Mouse (Mus musculus) bone marrow, adult 2 months (tissue): ENCODE data around the gene Tcl1b5. TPM values are rescaled to one million over a fixed set of nuclear protein-coding genes. Genes with fewer than 3 reads are reported as not detected.

Experiments used
- H3K27ac ChIP-seq: fragments of 200-500 bp; 2 replicates; pipeline ENCODE4 v1.5.1; 2012; ENCODE audit warnings: low read depth, mild to moderate bottlenecking, control low read depth, inconsistent platforms, low read length; ENCODE audit not compliant: control insufficient read depth, poor library complexity, insufficient read depth
- H3K4me1 ChIP-seq: fragments of 200-500 bp; 2 replicates; pipeline ENCODE4 v1.6.1; 2011; ENCODE audit warnings: low read length; ENCODE audit not compliant: control insufficient read depth, insufficient read depth
- H3K4me3 ChIP-seq: fragments of 200-500 bp; replicated peaks from 2 replicates; pipeline ENCODE3; 2011; ENCODE audit warnings: mild to moderate bottlenecking, low read depth, low read length, control low read depth; ENCODE audit not compliant: control insufficient read depth
- CTCF ChIP-seq: fragments of 200-500 bp; IDR thresholded peaks from 2 replicates; pipeline ENCODE4 v1.5.1; 2011; ENCODE audit warnings: low read length, control low read depth; ENCODE audit not compliant: control insufficient read depth, insufficient read depth
- POLR2A ChIP-seq: fragments of 200-500 bp; IDR thresholded peaks from 2 replicates; pipeline ENCODE4 v1.6.1; 2011; ENCODE audit warnings: low read depth, mild to moderate bottlenecking, control low read depth, low read length, borderline replicate concordance; ENCODE audit not compliant: control insufficient read depth
- WGBS: fragments of 180-500 bp; shearing (Covaris S2); methylation state at CpG from one replicate; pipeline ENCODE4 v1.1.7; 2018; 5-methylcytosine and 5-hydroxymethylcytosine counted together
- polyA plus RNA-seq: library from polyadenylated mRNA; stranded (reverse); fragments of >200 nt; gene quantifications from 2 replicates; pipeline ENCODE4 v1.2.4, GENCODE M21; 2011; ENCODE audit warnings: low replicate concordance; ENCODE audit not compliant: missing spikeins, insufficient read depth, insufficient read length

The Tcl1b5 gene
- polyA plus RNA-seq, 1 experiment, result not detected

- TF ChIP-seq POLR2A, result no peak
- TF ChIP-seq CTCF, result no peak
- no peak overlapping the region for H3K4me3 ChIP-seq
- 38% methylated on average over 1 of the region's 1 CpGs for WGBS
- H3K4me1 ChIP-seq, result no peaks in the 10 kb centered on the region
- no peak overlapping the region for H3K27ac ChIP-seq
Measured at GRCm38 (mm10) chr12:105207071-105207470, 30.9 kb downstream of the Tcl1b5 start.

GRCm38 (mm10) chr12:105208441-105208840, 32.3 kb downstream of the Tcl1b5 start:
- H3K27ac ChIP-seq, result no peak overlapping the region
- TF ChIP-seq POLR2A, result no peak
- TF ChIP-seq CTCF, result no peak
- no peaks in the 10 kb centered on the region for H3K4me1 ChIP-seq
- H3K4me3 ChIP-seq, result no peak overlapping the region
- 63% methylated on average over 1 of the region's 1 CpGs for WGBS

DNA sequence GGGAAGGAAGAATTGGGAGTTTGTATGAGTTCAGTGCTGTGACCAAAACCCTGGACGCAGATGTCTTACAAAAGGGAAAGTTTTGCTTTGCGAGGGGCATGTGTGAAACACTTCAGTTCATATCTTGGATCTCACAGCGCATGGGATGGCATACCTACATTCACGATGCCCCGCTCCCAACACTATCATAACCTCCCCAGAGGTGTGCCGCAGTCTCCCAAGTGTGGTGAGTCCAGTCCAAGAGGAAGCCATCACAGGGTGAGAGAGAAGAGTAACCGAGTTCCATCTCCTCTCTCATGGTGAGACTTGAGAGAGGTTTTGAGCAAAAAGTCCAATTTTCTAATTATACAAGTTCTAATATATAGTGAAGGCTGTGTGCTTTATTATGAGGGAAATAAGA, 33.1 kb downstream of the Tcl1b5 start:
- Histone ChIP-seq H3K27ac (no peak overlapping the region), H3K4me3 (no peak overlapping the region), H3K4me1 (no peaks in the 10 kb centered on the region)
- TF ChIP-seq CTCF (no peak), POLR2A (no peak)
- WGBS, result 84% methylated on average over 7 of the region's 7 CpGs

- TF ChIP-seq POLR2A, result no peak
- no peak for TF ChIP-seq CTCF
- Histone ChIP-seq H3K4me3 (no peak overlapping the region), H3K27ac (no peak overlapping the region), H3K4me1 (no peaks in the 10 kb centered on the region)
- WGBS, result 75% methylated on average over 7 of the region's 7 CpGs
Measured at GRCm38 (mm10) chr12:105217101-105217760, 41.1 kb downstream of the Tcl1b5 start.

DNA sequence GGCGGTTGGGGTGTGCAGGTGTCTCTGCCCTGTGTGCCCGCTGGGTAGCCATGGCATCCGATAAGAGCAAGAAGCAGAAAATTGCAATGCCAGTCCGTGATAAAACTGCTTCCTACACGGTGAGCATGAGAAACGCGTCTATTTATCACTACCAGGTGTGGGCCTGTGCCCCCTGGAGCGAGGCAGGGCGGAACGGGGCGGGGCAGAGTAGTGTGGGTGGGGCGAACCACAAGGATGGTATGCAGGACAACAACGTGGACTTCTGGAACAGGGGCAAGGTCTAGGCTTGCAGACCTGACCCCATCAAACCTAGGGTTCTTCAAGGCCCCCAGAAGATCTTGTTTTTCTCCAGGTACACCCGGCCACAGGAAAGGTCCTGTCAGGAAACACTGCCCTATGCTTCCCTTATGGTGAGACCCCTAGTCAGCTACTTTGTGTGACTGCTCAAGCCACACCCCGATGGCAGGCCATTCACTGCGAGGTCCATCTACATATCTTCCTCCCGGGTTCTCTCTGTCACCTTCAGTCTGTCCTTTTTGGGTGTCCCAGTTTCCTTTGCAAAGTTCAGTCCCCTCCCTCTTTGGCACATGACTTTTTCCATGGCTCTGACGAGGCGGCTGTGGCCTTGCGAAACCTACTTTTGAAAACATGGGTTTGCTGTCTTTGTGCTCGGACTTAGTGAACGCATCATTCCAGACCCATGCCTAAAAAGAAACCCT, 46.6 kb downstream of the Tcl1b5 start, which contains the start of gene Tcl1:
Gene Tcl1 (minus strand): TSS at position 193 of the 719 bp plus-strand sequence.
- H3K27ac ChIP-seq, result no peak within 1 kb of the TSS
- WGBS, result 83% methylated on average over 22 of the region's 22 CpGs
- H3K4me1 ChIP-seq, result no peaks in the 10 kb centered on the region
- TF ChIP-seq POLR2A, result no peak
- no peak for TF ChIP-seq CTCF
- no peak within 1 kb of the TSS for H3K4me3 ChIP-seq

- TF ChIP-seq POLR2A, result no peak
- no peak for TF ChIP-seq CTCF
- 64% methylated on average over 16 of the region's 16 CpGs for WGBS
- Histone ChIP-seq H3K4me3 (no peak overlapping the region), H3K4me1 (no peaks in the 10 kb centered on the region), H3K27ac (no peak overlapping the region)
Measured at GRCm38 (mm10) chr12:105224621-105225320, 48.6 kb downstream of the Tcl1b5 start.

Other genes with a start within 250 kb of the Tcl1b5 start
- 9.0 and 11.1 TPM in 2 replicates for gene Syne3, start 166.5 kb upstream of the Tcl1b5 start, polyA plus RNA-seq
- 274 and 493 TPM in 2 replicates for gene Glrx5, start 143.7 kb upstream of the Tcl1b5 start, polyA plus RNA-seq
- not detected in 2 replicates for gene Tcl1b2, start 30.3 kb upstream of the Tcl1b5 start, polyA plus RNA-seq
- gene Tcl1b1, start 16.7 kb upstream of the Tcl1b5 start, polyA plus RNA-seq, result not detected in 2 replicates
- gene Tcl1b3, start 14.7 kb downstream of the Tcl1b5 start, polyA plus RNA-seq, result not detected in 2 replicates
- not detected in 2 replicates for gene Tcl1b4, start 25.6 kb downstream of the Tcl1b5 start, polyA plus RNA-seq
- gene Tcl1, start 46.4 kb downstream of the Tcl1b5 start, polyA plus RNA-seq, result 7.6 TPM in 1 of 2 replicates, not detected in the other
- not detected in 2 replicates for gene Tunar, start 157.5 kb downstream of the Tcl1b5 start, polyA plus RNA-seq